Mouse (Mus musculus): ENCODE measurements around the gene Nup214.

- TF ChIP-seq POLR2A (IDR thresholded peaks at IDR 0.05; ENCODE audit: control insufficient read depth, extremely low read depth, insufficient read depth, low read length, poor library complexity) (no peak), CTCF (IDR thresholded peaks at IDR 0.05; ENCODE audit: borderline replicate concordance, control insufficient read depth, extremely low read depth, insufficient read depth, low read length, poor library complexity) (no peak)
Observed at GRCm38 (mm10) chr2:32103557-32103956, 129.3 kb downstream of the Nup214 start.

Data from thymus, adult 2 months (tissue).